Mouse (Mus musculus) brain, embryonic 14.5 days (tissue): ENCODE results near the gene Mob3c.

Experiments
- CTCF ChIP-seq: fragments of 200-500 bp; IDR thresholded peaks from 2 replicates; pipeline ENCODE4 v1.5.1; 2012; ENCODE audit warnings: inconsistent platforms, mild to moderate bottlenecking, moderate library complexity, borderline replicate concordance; ENCODE audit not compliant: insufficient read depth, insufficient read length; ENCODE audit errors: extremely low read depth
- POLR2A ChIP-seq: fragments of 200-500 bp; IDR thresholded peaks from 2 replicates; pipeline ENCODE4 v1.6.1; 2012; ENCODE audit warnings: mild to moderate bottlenecking, inconsistent platforms, borderline replicate concordance; ENCODE audit not compliant: poor library complexity, insufficient read depth, insufficient read length, severe bottlenecking; ENCODE audit errors: extremely low read depth

GRCm38 (mm10) chr4:115881183-115881582 lies 53.3 kb downstream of the Mob3c start:
- TF ChIP-seq POLR2A, result no peak
- TF ChIP-seq CTCF, result no peak
